Mouse (Mus musculus): ENCODE measurements around the gene Gm42906. TPM values are rescaled to one million over a fixed set of nuclear protein-coding genes. Genes with fewer than 3 reads are reported as not detected.

The Gm42906 gene
- polyA plus RNA-seq, 1 experiment: not detected

- H3K36me3 ChIP-seq (ENCODE audit: control insufficient read depth, insufficient read depth, low read length): no peaks in the 10 kb centered on the region; the same call in 1 of the 2 replicates
- no peak for DNase-seq
- TF ChIP-seq CTCF (conservative IDR thresholded peaks at IDR 0.05; ENCODE audit: insufficient read depth, insufficient read length, low read depth, low read length) (no peak), POLR2A (IDR thresholded peaks at IDR 0.05; ENCODE audit: low read depth, low read length) (no peak)
Observed at GRCm38 (mm10) chr5:151074282-151074681, 353.7 kb downstream of the Gm42906 start.

GRCm38 (mm10) chr5:151071430-151071829 is 356.5 kb downstream of the Gm42906 start:
- TF ChIP-seq POLR2A (IDR thresholded peaks at IDR 0.05; ENCODE audit: low read depth, low read length): no peak
- no peak for TF ChIP-seq CTCF (conservative IDR thresholded peaks at IDR 0.05; ENCODE audit: insufficient read depth, insufficient read length, low read depth, low read length)
- WGBS: 73% methylated on average over 6 of the region's 6 CpGs
- Histone ChIP-seq H3K27ac (ENCODE audit: insufficient read depth, low read depth, low read length) (no peak overlapping the region), H3K27me3 (replicated peaks; ENCODE audit: control insufficient read depth, insufficient read depth, low read length) (no peaks in the 10 kb centered on the region), H3K4me1 (ENCODE audit: control insufficient read depth, insufficient read depth, low read length) (no peaks in the 10 kb centered on the region; the same call in 1 of the 2 replicates), H3K36me3 (ENCODE audit: control insufficient read depth, insufficient read depth, low read length) (no peaks in the 10 kb centered on the region; the same call in 1 of the 2 replicates), H3K4me3 (ENCODE audit: insufficient read depth, low read depth, low read length) (no peak overlapping the region)
- DNase-seq: no peak

More at GRCm38 (mm10) chr5:151074282-151074681, 353.7 kb downstream of the Gm42906 start:
- Histone ChIP-seq H3K4me3 (ENCODE audit: insufficient read depth, low read depth, low read length) (no peak overlapping the region), H3K4me1 (ENCODE audit: control insufficient read depth, insufficient read depth, low read length) (no peaks in the 10 kb centered on the region; the same call in 1 of the 2 replicates), H3K27ac (ENCODE audit: insufficient read depth, low read depth, low read length) (no peak overlapping the region), H3K27me3 (replicated peaks; ENCODE audit: control insufficient read depth, insufficient read depth, low read length) (no peaks in the 10 kb centered on the region)
- WGBS: 82% methylated on average over 4 of the region's 4 CpGs

- DNase-seq: no peak
- no peak for TF ChIP-seq CTCF (conservative IDR thresholded peaks at IDR 0.05; ENCODE audit: insufficient read depth, insufficient read length, low read depth, low read length)
- TF ChIP-seq POLR2A (IDR thresholded peaks at IDR 0.05; ENCODE audit: low read depth, low read length): no peak
- Histone ChIP-seq H3K36me3 (ENCODE audit: control insufficient read depth, insufficient read depth, low read length) (no peaks in the 10 kb centered on the region; the same call in 1 of the 2 replicates), H3K27me3 (replicated peaks; ENCODE audit: control insufficient read depth, insufficient read depth, low read length) (no peaks in the 10 kb centered on the region), H3K27ac (ENCODE audit: insufficient read depth, low read depth, low read length) (no peak overlapping the region), H3K4me1 (ENCODE audit: control insufficient read depth, insufficient read depth, low read length) (no peaks in the 10 kb centered on the region; the same call in 1 of the 2 replicates), H3K4me3 (ENCODE audit: insufficient read depth, low read depth, low read length) (no peak overlapping the region)
- 74% methylated on average over 6 of the region's 6 CpGs for WGBS
Observed at GRCm38 (mm10) chr5:151070896-151071295, 357.1 kb downstream of the Gm42906 start.

GRCm38 (mm10) chr5:151069569-151069968 is 358.4 kb downstream of the Gm42906 start:
- WGBS: 86% methylated on average over 2 of the region's 2 CpGs
- TF ChIP-seq CTCF (conservative IDR thresholded peaks at IDR 0.05; ENCODE audit: insufficient read depth, insufficient read length, low read depth, low read length): no peak
- TF ChIP-seq POLR2A (IDR thresholded peaks at IDR 0.05; ENCODE audit: low read depth, low read length): no peak
- no peak overlapping the region for H3K4me3 ChIP-seq (ENCODE audit: insufficient read depth, low read depth, low read length)
- no peak overlapping the region for H3K27ac ChIP-seq (ENCODE audit: insufficient read depth, low read depth, low read length)
- no peaks in the 10 kb centered on the region; the same call in 1 of the 2 replicates for H3K36me3 ChIP-seq (ENCODE audit: control insufficient read depth, insufficient read depth, low read length)
- no peaks in the 10 kb centered on the region; the same call in 1 of the 2 replicates for H3K4me1 ChIP-seq (ENCODE audit: control insufficient read depth, insufficient read depth, low read length)
- H3K27me3 ChIP-seq (replicated peaks; ENCODE audit: control insufficient read depth, insufficient read depth, low read length): no peaks in the 10 kb centered on the region
- no peak for DNase-seq

GRCm38 (mm10) chr5:151066016-151066415 is 361.9 kb downstream of the Gm42906 start:
- 0 out of 2 replicates have a peak, but pooled peaks cover 1% of the 10 kb centered on the region for H3K36me3 ChIP-seq (ENCODE audit: control insufficient read depth, insufficient read depth, low read length)
- H3K27me3 ChIP-seq (replicated peaks; ENCODE audit: control insufficient read depth, insufficient read depth, low read length): no peaks in the 10 kb centered on the region
- no peaks in the 10 kb centered on the region for H3K4me1 ChIP-seq (ENCODE audit: control insufficient read depth, insufficient read depth, low read length)
- TF ChIP-seq CTCF (conservative IDR thresholded peaks at IDR 0.05; ENCODE audit: insufficient read depth, insufficient read length, low read depth, low read length) (no peak), POLR2A (IDR thresholded peaks at IDR 0.05; ENCODE audit: low read depth, low read length) (no peak)
- 81% methylated on average over 5 of the region's 5 CpGs for WGBS
- no peak overlapping the region for H3K27ac ChIP-seq (ENCODE audit: insufficient read depth, low read depth, low read length)
- no peak overlapping the region for H3K4me3 ChIP-seq (ENCODE audit: insufficient read depth, low read depth, low read length)
- DNase-seq: no peak

- no peak overlapping the region for H3K4me3 ChIP-seq (ENCODE audit: insufficient read depth, low read depth, low read length)
- DNase-seq: peak; percentile 68
- H3K27me3 ChIP-seq (replicated peaks; ENCODE audit: control insufficient read depth, insufficient read depth, low read length): no peaks in the 10 kb centered on the region
- no peak for TF ChIP-seq CTCF (conservative IDR thresholded peaks at IDR 0.05; ENCODE audit: insufficient read depth, insufficient read length, low read depth, low read length)
- TF ChIP-seq POLR2A (IDR thresholded peaks at IDR 0.05; ENCODE audit: low read depth, low read length): no peak
- whole genome bisulfite sequencing: 38% methylated on average over 1 of the region's 1 CpGs
- peak overlapping the region; percentile 55; the same call in 1 of the 2 replicates for H3K27ac ChIP-seq (ENCODE audit: insufficient read depth, low read depth, low read length)
- H3K4me1 ChIP-seq (ENCODE audit: control insufficient read depth, insufficient read depth, low read length): no peaks in the 10 kb centered on the region
- 0 out of 2 replicates have a peak, but pooled peaks cover 1% of the 10 kb centered on the region for H3K36me3 ChIP-seq (ENCODE audit: control insufficient read depth, insufficient read depth, low read length)
Observed at GRCm38 (mm10) chr5:151065228-151065627, 362.7 kb downstream of the Gm42906 start.

- DNase-seq: no peak
- Histone ChIP-seq H3K4me1 (ENCODE audit: control insufficient read depth, insufficient read depth, low read length) (peaks cover 5% of the 10 kb centered on the region; the same call in 1 of the 2 replicates), H3K36me3 (ENCODE audit: control insufficient read depth, insufficient read depth, low read length) (0 out of 2 replicates have a peak, but pooled peaks cover 1% of the 10 kb centered on the region), H3K27ac (ENCODE audit: insufficient read depth, low read depth, low read length) (no peak overlapping the region), H3K4me3 (ENCODE audit: insufficient read depth, low read depth, low read length) (no peak overlapping the region), H3K27me3 (replicated peaks; ENCODE audit: control insufficient read depth, insufficient read depth, low read length) (no peaks in the 10 kb centered on the region)
- TF ChIP-seq CTCF (conservative IDR thresholded peaks at IDR 0.05; ENCODE audit: insufficient read depth, insufficient read length, low read depth, low read length): no peak
- no peak for TF ChIP-seq POLR2A (IDR thresholded peaks at IDR 0.05; ENCODE audit: low read depth, low read length)
- 100% methylated on average over 2 of the region's 2 CpGs for WGBS
Observed at GRCm38 (mm10) chr5:151061942-151062341, 366.0 kb downstream of the Gm42906 start.
